Mouse (Mus musculus): ENCODE results near the gene 2410002F23Rik. TPM values are rescaled to one million over a fixed set of nuclear protein-coding genes. Genes with fewer than 3 reads are reported as not detected.
"Not testable (repeated sequence)": the region's sequence is repeated elsewhere in the genome, so short reads cannot be mapped to it uniquely, and the experiment has no call there.

2410002F23Rik gene
- polyA plus RNA-seq (2014; fragmentation: Nextera tagmentation; extraction: Ambion mirVana), result 109 and 117 TPM in 2 replicates

GRCm38 (mm10) chr7:44246055-44246983 lies at the start of gene 2410002F23Rik, which contains the start of gene 1700028J19Rik:
2410002F23Rik (plus strand) TSS chr7:44246722.
1700028J19Rik (minus strand) TSS chr7:44246695.
- WGBS, result under 1% methylated on average over 62 of the region's 62 CpGs
- ATAC-seq (replicated peaks; ENCODE audit: low FRiP score) (peak; percentile 85), DNase-seq (ENCODE audit: low spot score) (peak; percentile 88)
- H3K4me2 ChIP-seq, result peak within 1 kb of the TSS; percentile 90
- H3K9ac ChIP-seq (ENCODE audit: low read depth, low read length), result peak within 1 kb of the TSS; percentile 97
- peaks cover 20% of the 10 kb centered on the region for H3K4me1 ChIP-seq (replicated peaks; ENCODE audit: control insufficient read depth, insufficient read depth, low read length)
- no peaks in the 10 kb centered on the region for H3K27me3 ChIP-seq (replicated peaks; ENCODE audit: control insufficient read depth, insufficient read depth, low read length)
- H3K4me3 ChIP-seq (ENCODE audit: low read depth, low read length), result peak within 1 kb of the TSS; percentile 96
- peak within 1 kb of the TSS; percentile 96 for H3K27ac ChIP-seq (ENCODE audit: low read depth, low read length)
- H3K9me3 ChIP-seq (ENCODE audit: control insufficient read depth, low read length), result no peaks in the 10 kb centered on the region
- H3K36me3 ChIP-seq (ENCODE audit: control insufficient read depth, insufficient read depth, low read length), result peaks cover 26% of the 10 kb centered on the region

GRCm38 (mm10) chr7:44197891-44198290 lies 48.6 kb upstream of the 2410002F23Rik start, which contains the start of gene Klk1b3:
Klk1b3 (plus strand) TSS chr7:44198191.
- no peak within 1 kb of the TSS for H3K27ac ChIP-seq (ENCODE audit: low read depth, low read length)
- no peak for ATAC-seq (replicated peaks; ENCODE audit: low FRiP score)

DNA sequence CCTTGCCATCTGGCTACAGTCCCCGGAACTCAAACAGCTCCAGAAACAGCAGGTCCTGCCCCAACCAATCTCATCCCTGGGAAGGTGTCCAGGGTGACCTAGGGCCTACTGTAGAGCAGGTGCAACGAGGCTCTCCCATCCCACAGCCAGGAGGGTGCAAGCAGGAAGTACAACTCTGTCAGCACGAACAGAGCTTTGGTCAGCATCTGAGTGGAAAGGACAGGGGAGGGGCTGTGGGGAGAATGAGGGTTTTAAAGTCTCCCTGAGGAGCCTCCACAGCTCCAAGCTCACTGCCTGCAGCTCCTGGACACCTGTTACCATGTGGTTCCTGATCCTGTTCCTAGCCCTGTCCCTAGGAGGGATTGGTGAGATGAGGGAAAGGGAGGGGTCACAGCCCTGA lies 39.4 kb upstream of the 2410002F23Rik start, which contains the start of gene Klk1b4:
TSS of gene Klk1b4 (plus strand) at position 301 of the 400 bp plus-strand sequence.
- not testable (repeated sequence) for H3K27me3 ChIP-seq (replicated peaks; ENCODE audit: control insufficient read depth, insufficient read depth, low read length); H3K27ac ChIP-seq (ENCODE audit: low read depth, low read length); H3K36me3 ChIP-seq (ENCODE audit: control insufficient read depth, insufficient read depth, low read length); H3K4me3 ChIP-seq (ENCODE audit: low read depth, low read length); DNase-seq (ENCODE audit: low spot score); H3K4me1 ChIP-seq (replicated peaks; ENCODE audit: control insufficient read depth, insufficient read depth, low read length); ATAC-seq (replicated peaks; ENCODE audit: low FRiP score); H3K4me2 ChIP-seq; H3K9ac ChIP-seq (ENCODE audit: low read depth, low read length); H3K9me3 ChIP-seq (ENCODE audit: control insufficient read depth, low read length)
- WGBS, result 44% methylated on average over 3 of the region's 3 CpGs

More at GRCm38 (mm10) chr7:44197891-44198290, 48.6 kb upstream of the 2410002F23Rik start, which contains the start of gene Klk1b3:
- H3K36me3 ChIP-seq (ENCODE audit: control insufficient read depth, insufficient read depth, low read length), result no peaks in the 10 kb centered on the region
- H3K9ac ChIP-seq (ENCODE audit: low read depth, low read length), result no peak within 1 kb of the TSS
- H3K4me1 ChIP-seq (replicated peaks; ENCODE audit: control insufficient read depth, insufficient read depth, low read length), result no peaks in the 10 kb centered on the region
- DNase-seq (ENCODE audit: low spot score), result no peak
- no peaks in the 10 kb centered on the region for H3K27me3 ChIP-seq (replicated peaks; ENCODE audit: control insufficient read depth, insufficient read depth, low read length)
- 59% methylated on average over 3 of the region's 3 CpGs for WGBS
- no peak within 1 kb of the TSS for H3K4me3 ChIP-seq (ENCODE audit: low read depth, low read length)
- H3K9me3 ChIP-seq (ENCODE audit: control insufficient read depth, low read length), result no peaks in the 10 kb centered on the region
- H3K4me2 ChIP-seq, result no peak within 1 kb of the TSS

DNA sequence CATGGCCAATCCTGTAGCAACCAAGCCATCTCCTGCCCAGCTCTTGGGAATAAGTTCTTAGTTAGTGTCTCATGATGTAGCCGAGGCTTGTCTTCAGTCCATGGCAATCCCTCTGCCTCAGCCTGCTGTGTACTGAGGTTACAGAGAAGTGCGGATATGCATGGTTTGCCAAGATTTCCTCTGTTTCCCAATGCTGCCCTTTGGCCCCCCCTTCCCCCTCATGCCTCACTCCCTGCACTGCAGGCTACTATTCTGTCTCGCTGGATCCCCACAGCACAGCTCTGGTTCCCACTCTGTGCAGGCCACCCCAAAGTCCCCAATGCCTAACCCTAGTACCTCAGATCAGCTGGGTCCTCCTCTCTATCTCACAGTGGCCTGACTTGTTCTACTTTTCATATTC lies 38.2 kb upstream of the 2410002F23Rik start:
- no peaks in the 10 kb centered on the region for H3K27me3 ChIP-seq (replicated peaks; ENCODE audit: control insufficient read depth, insufficient read depth, low read length)
- H3K9me3 ChIP-seq (ENCODE audit: control insufficient read depth, low read length), result no peaks in the 10 kb centered on the region
- H3K4me1 ChIP-seq (replicated peaks; ENCODE audit: control insufficient read depth, insufficient read depth, low read length), result no peaks in the 10 kb centered on the region
- H3K36me3 ChIP-seq (ENCODE audit: control insufficient read depth, insufficient read depth, low read length), result no peaks in the 10 kb centered on the region
- WGBS, result 72% methylated on average over 3 of the region's 3 CpGs
- H3K4me2 ChIP-seq, result no peak overlapping the region
- no peak for DNase-seq (ENCODE audit: low spot score)
- no peak overlapping the region for H3K9ac ChIP-seq (ENCODE audit: low read depth, low read length)
- no peak overlapping the region for H3K27ac ChIP-seq (ENCODE audit: low read depth, low read length)
- H3K4me3 ChIP-seq (ENCODE audit: low read depth, low read length), result no peak overlapping the region
- ATAC-seq (replicated peaks; ENCODE audit: low FRiP score), result no peak

DNA sequence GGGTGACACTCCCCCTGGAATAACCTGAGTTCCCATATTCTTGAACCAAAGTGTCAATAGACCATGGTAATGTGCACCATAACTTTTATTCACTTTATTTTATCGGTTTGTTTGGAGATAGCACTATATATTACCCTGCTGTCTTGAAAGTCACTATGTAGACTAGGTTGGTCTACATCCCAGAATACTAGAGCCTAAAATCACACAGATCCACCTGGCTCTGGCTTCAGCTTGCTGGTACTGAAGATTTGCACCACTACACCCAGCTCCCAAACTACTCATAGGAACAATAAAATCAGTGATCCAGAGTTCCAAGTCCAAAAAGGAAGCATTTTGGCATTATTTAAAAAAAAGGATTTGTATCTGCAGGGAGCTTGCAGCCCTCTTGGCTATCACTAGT lies 30.9 kb upstream of the 2410002F23Rik start, which contains the start of gene Klk1b5:
TSS of gene Klk1b5 (plus strand) at position 301 of the 400 bp plus-strand sequence.
- WGBS, result 83% methylated on average over 1 of the region's 1 CpGs
- ATAC-seq (replicated peaks; ENCODE audit: low FRiP score), result no peak
- no peaks in the 10 kb centered on the region for H3K9me3 ChIP-seq (ENCODE audit: control insufficient read depth, low read length)

DNA sequence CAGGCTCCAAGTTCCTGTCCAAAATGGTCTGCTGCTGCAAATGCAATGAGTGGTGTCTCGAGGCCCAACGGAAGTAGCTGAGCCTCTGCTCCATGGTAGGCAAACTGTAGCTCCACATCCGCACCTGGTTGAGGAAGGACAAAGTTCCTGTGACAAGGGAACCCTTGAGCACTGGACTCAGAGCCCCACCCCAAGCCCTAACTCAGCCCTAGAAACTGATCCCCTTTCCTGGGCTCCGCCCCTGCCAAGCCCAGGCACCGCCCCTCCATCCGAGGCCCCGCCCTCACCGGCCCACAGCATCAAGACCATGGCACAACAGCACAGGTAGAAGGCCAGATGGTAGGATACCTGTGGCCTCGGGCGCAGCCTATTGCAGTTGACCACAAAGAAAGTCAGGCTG lies 24.9 kb upstream of the 2410002F23Rik start:
- not testable (repeated sequence) for H3K4me1 ChIP-seq (replicated peaks; ENCODE audit: control insufficient read depth, insufficient read depth, low read length); DNase-seq (ENCODE audit: low spot score); H3K4me2 ChIP-seq; H3K9ac ChIP-seq (ENCODE audit: low read depth, low read length); H3K27ac ChIP-seq (ENCODE audit: low read depth, low read length); ATAC-seq (replicated peaks; ENCODE audit: low FRiP score); H3K4me3 ChIP-seq (ENCODE audit: low read depth, low read length); H3K9me3 ChIP-seq (ENCODE audit: control insufficient read depth, low read length); H3K36me3 ChIP-seq (ENCODE audit: control insufficient read depth, insufficient read depth, low read length); H3K27me3 ChIP-seq (replicated peaks; ENCODE audit: control insufficient read depth, insufficient read depth, low read length)
- 54% methylated on average over 8 of the region's 10 CpGs for WGBS

More for the DNA sequence above, 30.9 kb upstream of the 2410002F23Rik start, which contains the start of gene Klk1b5:
- no peak for DNase-seq (ENCODE audit: low spot score)
- Histone ChIP-seq H3K4me3 (ENCODE audit: low read depth, low read length) (no peak within 1 kb of the TSS), H3K27ac (ENCODE audit: low read depth, low read length) (no peak within 1 kb of the TSS), H3K27me3 (replicated peaks; ENCODE audit: control insufficient read depth, insufficient read depth, low read length) (no peaks in the 10 kb centered on the region), H3K4me2 (no peak within 1 kb of the TSS), H3K36me3 (ENCODE audit: control insufficient read depth, insufficient read depth, low read length) (no peaks in the 10 kb centered on the region), H3K9ac (ENCODE audit: low read depth, low read length) (no peak within 1 kb of the TSS), H3K4me1 (replicated peaks; ENCODE audit: control insufficient read depth, insufficient read depth, low read length) (no peaks in the 10 kb centered on the region)

- 54% methylated on average over 6 of the region's 6 CpGs for WGBS
- H3K4me3 ChIP-seq (ENCODE audit: low read depth, low read length); H3K9ac ChIP-seq (ENCODE audit: low read depth, low read length); H3K9me3 ChIP-seq (ENCODE audit: control insufficient read depth, low read length); H3K4me2 ChIP-seq; H3K27me3 ChIP-seq (replicated peaks; ENCODE audit: control insufficient read depth, insufficient read depth, low read length); ATAC-seq (replicated peaks; ENCODE audit: low FRiP score); DNase-seq (ENCODE audit: low spot score); H3K36me3 ChIP-seq (ENCODE audit: control insufficient read depth, insufficient read depth, low read length); H3K4me1 ChIP-seq (replicated peaks; ENCODE audit: control insufficient read depth, insufficient read depth, low read length); H3K27ac ChIP-seq (ENCODE audit: low read depth, low read length): not testable (repeated sequence)
Measured at GRCm38 (mm10) chr7:44222335-44222734, 24.2 kb upstream of the 2410002F23Rik start.

- DNase-seq (ENCODE audit: low spot score) (no peak), ATAC-seq (replicated peaks; ENCODE audit: low FRiP score) (no peak)
- Histone ChIP-seq H3K27me3 (replicated peaks; ENCODE audit: control insufficient read depth, insufficient read depth, low read length) (no peaks in the 10 kb centered on the region), H3K9me3 (ENCODE audit: control insufficient read depth, low read length) (no peaks in the 10 kb centered on the region), H3K4me1 (replicated peaks; ENCODE audit: control insufficient read depth, insufficient read depth, low read length) (no peaks in the 10 kb centered on the region), H3K4me3 (ENCODE audit: low read depth, low read length) (no peak within 1 kb of the TSS), H3K27ac (ENCODE audit: low read depth, low read length) (no peak within 1 kb of the TSS), H3K4me2 (no peak within 1 kb of the TSS), H3K36me3 (ENCODE audit: control insufficient read depth, insufficient read depth, low read length) (no peaks in the 10 kb centered on the region), H3K9ac (ENCODE audit: low read depth, low read length) (no peak within 1 kb of the TSS)
- 62% methylated on average over 1 of the region's 1 CpGs for WGBS
Measured at GRCm38 (mm10) chr7:44225076-44225475, 21.4 kb upstream of the 2410002F23Rik start, which contains the start of gene Klk1. Klk1 (plus strand) TSS chr7:44225360.

Data from liver, embryonic 11.5 days (tissue).